Mouse (Mus musculus) hindbrain, embryonic 13.5 days (tissue): Measurements from ENCODE around the gene Nmt1. TPM values are rescaled to one million over a fixed set of nuclear protein-coding genes. Genes with fewer than 3 reads are reported as not detected.

ENCODE experiments used
- ATAC-seq: fragments of 200-750 bp; cut with Nextera tagmentation; 2 replicates; pipeline ENCODE4 v1.8.0; 2017; ENCODE audit warnings: moderate TSS enrichment; ENCODE audit not compliant: low FRiP score
- H3K27ac ChIP-seq: fragments of 300-500 bp; sonication (generic); 2 replicates; pipeline ENCODE4 v1.5.1; 2015; ENCODE audit warnings: inconsistent platforms, mild to moderate bottlenecking, moderate library complexity
- H3K27me3 ChIP-seq: fragments of 300-500 bp; sonication (generic); 2 replicates; pipeline ENCODE4 v1.6.1; 2015; ENCODE audit warnings: mild to moderate bottlenecking, inconsistent platforms
- H3K36me3 ChIP-seq: fragments of 300-500 bp; sonication (generic); 2 replicates; pipeline ENCODE4 v1.6.1; 2015; ENCODE audit warnings: mild to moderate bottlenecking, inconsistent platforms
- H3K4me1 ChIP-seq: fragments of 300-500 bp; sonication (generic); replicated peaks from 2 replicates; pipeline ENCODE4 v1.6.1; 2015; ENCODE audit warnings: inconsistent platforms
- H3K4me2 ChIP-seq: fragments of 300-500 bp; sonication (generic); 2 replicates; pipeline ENCODE4 v1.6.1; 2015; ENCODE audit warnings: inconsistent platforms, mild to moderate bottlenecking, moderate library complexity
- H3K4me3 ChIP-seq: fragments of 300-500 bp; sonication (generic); 2 replicates; pipeline ENCODE4 v1.5.1; 2015; ENCODE audit warnings: mild to moderate bottlenecking, inconsistent platforms
- H3K9ac ChIP-seq: fragments of 300-500 bp; sonication (generic); 2 replicates; pipeline ENCODE4 v1.6.1; 2015; ENCODE audit warnings: mild to moderate bottlenecking, inconsistent platforms
- H3K9me3 ChIP-seq: fragments of 300-500 bp; sonication (generic); 2 replicates; pipeline ENCODE4 v1.6.1; 2016; ENCODE audit warnings: inconsistent platforms
- WGBS: fragments of 180-500 bp; shearing (Covaris S2); methylation state at CpG from one replicate; pipeline ENCODE4 v1.1.7; 2015; 5-methylcytosine and 5-hydroxymethylcytosine counted together
- polyA plus RNA-seq: library from polyadenylated mRNA; unstranded; fragments of >200 nt; fragmentation: Nextera tagmentation; extraction: Ambion mirVana; gene quantifications from 2 replicates; pipeline ENCODE4 v1.2.1, GENCODE M21; 2015

Gene Nmt1
- 37.8 and 44.5 TPM in 2 replicates for polyA plus RNA-seq

GRCm38 (mm10) chr11:103028176-103028891 is at the start of gene Nmt1, which contains the start of gene Dcakd:
Nmt1 (plus strand) TSS chr11:103028190.
Dcakd (minus strand) TSS chr11:103028333.
- under 1% methylated on average over 36 of the region's 36 CpGs for WGBS
- Histone ChIP-seq H3K27me3 (no peaks in the 10 kb centered on the region), H3K36me3 (no peaks in the 10 kb centered on the region), H3K4me2 (peak within 1 kb of the TSS; percentile 72), H3K4me3 (peak within 1 kb of the TSS; percentile 60), H3K9ac (peak within 1 kb of the TSS; percentile 75), H3K9me3 (no peaks in the 10 kb centered on the region), H3K27ac (peak within 1 kb of the TSS; percentile 73), H3K4me1 (peaks cover 29% of the 10 kb centered on the region)
- peak; percentile 99 for ATAC-seq

GRCm38 (mm10) chr11:102981151-102981890 is 46.7 kb upstream of the Nmt1 start:
- Histone ChIP-seq H3K4me1 (peaks cover 26% of the 10 kb centered on the region), H3K9ac (no peak overlapping the region), H3K36me3 (no peaks in the 10 kb centered on the region), H3K9me3 (no peaks in the 10 kb centered on the region), H3K4me2 (no peak overlapping the region), H3K4me3 (no peak overlapping the region), H3K27me3 (peaks cover 17% of the 10 kb centered on the region; the same call in 1 of the 2 replicates), H3K27ac (no peak overlapping the region)
- WGBS, result 65% methylated on average over 10 of the region's 10 CpGs
- ATAC-seq, result no peak

- ATAC-seq, result no peak
- no peak overlapping the region for H3K4me3 ChIP-seq
- no peaks in the 10 kb centered on the region for H3K36me3 ChIP-seq
- H3K27me3 ChIP-seq, result peaks cover 33% of the 10 kb centered on the region
- no peak overlapping the region for H3K27ac ChIP-seq
- H3K9me3 ChIP-seq, result no peaks in the 10 kb centered on the region
- H3K4me1 ChIP-seq, result peaks cover 32% of the 10 kb centered on the region
- H3K4me2 ChIP-seq, result no peak overlapping the region
- WGBS, result 86% methylated on average over 9 of the region's 9 CpGs
- no peak overlapping the region for H3K9ac ChIP-seq
Measured at GRCm38 (mm10) chr11:102984086-102984485, 43.9 kb upstream of the Nmt1 start.

- peaks cover 34% of the 10 kb centered on the region for H3K4me1 ChIP-seq
- H3K27me3 ChIP-seq, result peaks cover 35% of the 10 kb centered on the region
- H3K4me2 ChIP-seq, result no peak overlapping the region
- H3K4me3 ChIP-seq, result no peak overlapping the region
- H3K9me3 ChIP-seq, result no peaks in the 10 kb centered on the region
- no peak overlapping the region for H3K27ac ChIP-seq
- 0 out of 2 replicates have a peak overlapping the region, but pooled peaks have one; percentile 24 for H3K9ac ChIP-seq
- no peak for ATAC-seq
- no peaks in the 10 kb centered on the region for H3K36me3 ChIP-seq
- 34% methylated on average over 4 of the region's 4 CpGs for WGBS
Measured at GRCm38 (mm10) chr11:102984615-102985014, 43.4 kb upstream of the Nmt1 start.

GRCm38 (mm10) chr11:102985160-102985559 is 42.8 kb upstream of the Nmt1 start:
- H3K36me3 ChIP-seq, result no peaks in the 10 kb centered on the region
- H3K4me1 ChIP-seq, result peaks cover 37% of the 10 kb centered on the region
- no peak overlapping the region for H3K9ac ChIP-seq
- H3K27me3 ChIP-seq, result peaks cover 37% of the 10 kb centered on the region
- ATAC-seq, result no peak
- no peak overlapping the region for H3K4me3 ChIP-seq
- H3K27ac ChIP-seq, result no peak overlapping the region
- no peaks in the 10 kb centered on the region for H3K9me3 ChIP-seq
- H3K4me2 ChIP-seq, result no peak overlapping the region
- WGBS, result 58% methylated on average over 6 of the region's 6 CpGs

- 4% methylated on average over 28 of the region's 28 CpGs for WGBS
- peak overlapping the region; percentile 65 for H3K4me2 ChIP-seq
- H3K4me1 ChIP-seq, result peaks cover 52% of the 10 kb centered on the region
- ATAC-seq, result no peak
- H3K9me3 ChIP-seq, result no peaks in the 10 kb centered on the region
- H3K9ac ChIP-seq, result peak overlapping the region; percentile 64
- H3K27ac ChIP-seq, result no peak overlapping the region
- peak overlapping the region; percentile 36 for H3K4me3 ChIP-seq
- H3K36me3 ChIP-seq, result peaks cover 11% of the 10 kb centered on the region
- H3K27me3 ChIP-seq, result peaks cover 44% of the 10 kb centered on the region
Measured at GRCm38 (mm10) chr11:102989641-102990151, 38.3 kb upstream of the Nmt1 start.

GRCm38 (mm10) chr11:102990152-102990663 is 37.8 kb upstream of the Nmt1 start:
- Histone ChIP-seq H3K4me2 (peak overlapping the region; percentile 65), H3K4me3 (peak overlapping the region; percentile 36), H3K9ac (peak overlapping the region; percentile 64), H3K27me3 (peaks cover 49% of the 10 kb centered on the region), H3K4me1 (peaks cover 47% of the 10 kb centered on the region), H3K27ac (no peak overlapping the region), H3K9me3 (no peaks in the 10 kb centered on the region), H3K36me3 (peaks cover 16% of the 10 kb centered on the region)
- no peak for ATAC-seq
- WGBS, result under 1% methylated on average over 29 of the region's 29 CpGs

GRCm38 (mm10) chr11:102991681-102992080 is 36.3 kb upstream of the Nmt1 start:
- Histone ChIP-seq H3K27me3 (peaks cover 46% of the 10 kb centered on the region), H3K36me3 (peaks cover 31% of the 10 kb centered on the region), H3K4me3 (peak overlapping the region; percentile 24), H3K9me3 (no peaks in the 10 kb centered on the region), H3K9ac (peak overlapping the region; percentile 63), H3K4me2 (peak overlapping the region; percentile 52), H3K4me1 (peaks cover 46% of the 10 kb centered on the region), H3K27ac (peak overlapping the region; percentile 52)
- ATAC-seq, result no peak
- 1% methylated on average over 16 of the region's 16 CpGs for WGBS

- H3K9ac ChIP-seq, result no peak overlapping the region
- peak; percentile 9; the same call in 1 of the 2 replicates for ATAC-seq
- H3K36me3 ChIP-seq, result peaks cover 43% of the 10 kb centered on the region
- H3K27me3 ChIP-seq, result peaks cover 44% of the 10 kb centered on the region
- no peaks in the 10 kb centered on the region for H3K9me3 ChIP-seq
- H3K4me2 ChIP-seq, result no peak overlapping the region
- H3K4me3 ChIP-seq, result no peak overlapping the region
- H3K4me1 ChIP-seq, result peaks cover 41% of the 10 kb centered on the region
- WGBS, result 5% methylated on average over 5 of the region's 5 CpGs
- H3K27ac ChIP-seq, result peak overlapping the region; percentile 58; the same call in 1 of the 2 replicates
Measured at GRCm38 (mm10) chr11:102992940-102993339, 35.0 kb upstream of the Nmt1 start.

- Histone ChIP-seq H3K4me2 (no peak overlapping the region), H3K27ac (peak overlapping the region; percentile 58; the same call in 1 of the 2 replicates), H3K4me3 (no peak overlapping the region), H3K4me1 (peaks cover 47% of the 10 kb centered on the region), H3K27me3 (peaks cover 38% of the 10 kb centered on the region), H3K9ac (peak overlapping the region; percentile 15; the same call in 1 of the 2 replicates), H3K36me3 (peaks cover 49% of the 10 kb centered on the region), H3K9me3 (no peaks in the 10 kb centered on the region)
- 27% methylated on average over 17 of the region's 17 CpGs for WGBS
- no peak for ATAC-seq
Measured at GRCm38 (mm10) chr11:102993420-102994029, 34.5 kb upstream of the Nmt1 start.

GRCm38 (mm10) chr11:102994952-102995351 is 33.0 kb upstream of the Nmt1 start:
- whole genome bisulfite sequencing, result 83% methylated on average over 18 of the region's 18 CpGs
- Histone ChIP-seq H3K27ac (no peak overlapping the region), H3K36me3 (peaks cover 63% of the 10 kb centered on the region), H3K4me2 (no peak overlapping the region), H3K9me3 (no peaks in the 10 kb centered on the region), H3K9ac (no peak overlapping the region), H3K4me3 (no peak overlapping the region), H3K4me1 (peaks cover 55% of the 10 kb centered on the region), H3K27me3 (peaks cover 24% of the 10 kb centered on the region)
- ATAC-seq, result no peak

- Histone ChIP-seq H3K4me2 (no peak overlapping the region), H3K4me1 (peaks cover 56% of the 10 kb centered on the region), H3K9me3 (no peaks in the 10 kb centered on the region), H3K27me3 (peaks cover 17% of the 10 kb centered on the region; the same call in 1 of the 2 replicates), H3K9ac (no peak overlapping the region), H3K36me3 (peaks cover 67% of the 10 kb centered on the region), H3K27ac (no peak overlapping the region), H3K4me3 (no peak overlapping the region)
- 87% methylated on average over 7 of the region's 7 CpGs for WGBS
- no peak for ATAC-seq
Measured at GRCm38 (mm10) chr11:102996385-102996784, 31.6 kb upstream of the Nmt1 start.
